Mouse (Mus musculus) forebrain, embryonic 14.5 days (tissue): ENCODE results near the gene Tgm7. TPM values are rescaled to one million over a fixed set of nuclear protein-coding genes. Genes with fewer than 3 reads are reported as not detected.

Source experiments
- ATAC-seq: fragments of 200-750 bp; cut with Nextera tagmentation; 2 replicates; pipeline ENCODE4 v1.8.0; 2017; ENCODE audit warnings: mild to moderate bottlenecking, moderate library complexity
- DNase-seq: peaks from one replicate; pipeline ENCODE4 v3.0.0-alpha.2; 2015; ENCODE audit warnings: low spot score
- H3K27ac ChIP-seq: fragments of 300-500 bp; sonication (generic); 2 replicates; pipeline ENCODE4 v1.5.1; 2014; ENCODE audit warnings: low read depth, mild to moderate bottlenecking, control low read depth, low read length, moderate library complexity
- H3K27me3 ChIP-seq: fragments of 300-500 bp; sonication (generic); replicated peaks from 2 replicates; pipeline ENCODE4 v1.6.1; 2014; ENCODE audit warnings: low read length, control low read depth, mixed read lengths; ENCODE audit not compliant: control insufficient read depth, insufficient read depth
- H3K36me3 ChIP-seq: fragments of 300-500 bp; sonication (generic); 2 replicates; pipeline ENCODE4 v1.6.1; 2014; ENCODE audit warnings: low read length, control low read depth; ENCODE audit not compliant: control insufficient read depth, insufficient read depth
- H3K4me1 ChIP-seq: fragments of 300-500 bp; sonication (generic); 2 replicates; pipeline ENCODE4 v1.6.1; 2014; ENCODE audit warnings: antibody characterized with exemption, low read length, control low read depth; ENCODE audit not compliant: control insufficient read depth, insufficient read depth
- H3K4me2 ChIP-seq: fragments of 300-500 bp; sonication (generic); 2 replicates; pipeline ENCODE4 v1.6.1; 2014; ENCODE audit warnings: mild to moderate bottlenecking, control low read depth, low read length
- H3K4me3 ChIP-seq: fragments of 300-500 bp; sonication (generic); 2 replicates; pipeline ENCODE4 v1.5.1; 2014; ENCODE audit warnings: low read depth, low read length, control low read depth
- H3K9ac ChIP-seq: fragments of 300-500 bp; sonication (generic); 2 replicates; pipeline ENCODE4 v1.6.1; 2014; ENCODE audit warnings: mild to moderate bottlenecking, low read length, control low read depth, moderate library complexity
- H3K9me3 ChIP-seq: fragments of 300-500 bp; sonication (generic); replicated peaks from 2 replicates; pipeline ENCODE4 v1.6.1; 2016; ENCODE audit warnings: low read length, control low read depth, mixed read lengths; ENCODE audit not compliant: control insufficient read depth
- WGBS: fragments of 180-500 bp; shearing (Covaris S2); extraction: QIAGEN DNeasy Blood & Tissue Kit; methylation state at CpG from one replicate; pipeline ENCODE4 v1.1.7; 2014; 5-methylcytosine and 5-hydroxymethylcytosine counted together
- polyA plus RNA-seq: library from polyadenylated mRNA; unstranded; fragments of >200 nt; fragmentation: Nextera tagmentation; extraction: Ambion mirVana; gene quantifications from 2 replicates; pipeline ENCODE4 v1.2.1, GENCODE M21; 2014

Tgm7 gene
- polyA plus RNA-seq, 1 experiment from 2014 or later: not detected

DNA sequence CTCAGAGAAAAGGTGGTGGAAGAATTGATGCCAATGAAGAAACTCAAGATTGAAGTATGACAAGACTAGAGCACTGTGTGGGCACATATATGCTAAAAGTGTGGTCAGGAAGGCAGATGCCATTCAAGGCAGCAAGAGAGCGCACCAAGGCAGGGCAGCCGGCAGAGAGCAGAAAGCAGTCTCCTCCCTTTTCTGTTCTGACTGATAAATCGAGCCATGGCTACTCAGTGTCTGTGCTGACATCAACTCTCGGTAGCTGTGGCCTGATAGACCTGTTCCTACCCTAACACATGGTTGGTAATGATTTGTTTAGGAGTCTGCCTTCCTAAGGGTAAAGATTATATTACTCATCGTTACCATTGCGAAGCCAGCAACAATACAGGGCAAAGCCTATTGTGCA is 53.7 kb downstream of the Tgm7 start:
- Histone ChIP-seq H3K4me2 (no peak overlapping the region), H3K4me3 (no peak overlapping the region), H3K9ac (no peak overlapping the region), H3K27ac (no peak overlapping the region), H3K4me1 (no peaks in the 10 kb centered on the region), H3K9me3 (no peaks in the 10 kb centered on the region), H3K27me3 (no peaks in the 10 kb centered on the region), H3K36me3 (no peaks in the 10 kb centered on the region)
- DNase-seq (no peak), ATAC-seq (no peak)
- WGBS: 85% methylated on average over 6 of the region's 6 CpGs

DNA sequence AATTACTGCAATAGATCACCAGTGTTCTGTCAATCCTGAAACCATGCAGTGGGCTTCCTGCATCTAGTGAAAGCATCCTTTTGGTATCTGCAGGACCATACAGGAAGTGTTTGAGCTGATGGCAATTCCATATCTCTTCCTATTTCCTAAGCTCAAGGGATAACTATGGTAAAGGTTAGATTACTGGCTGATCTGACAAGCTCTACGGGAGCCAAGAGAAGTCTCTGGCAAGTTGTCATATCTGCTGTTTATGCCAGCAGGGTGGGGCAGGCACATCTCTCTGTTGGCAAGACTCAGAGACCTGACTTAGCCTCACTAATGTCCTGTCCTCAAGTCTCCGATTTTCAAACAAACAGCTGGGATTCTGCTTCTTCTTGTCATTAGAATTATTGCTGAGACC is 55.5 kb downstream of the Tgm7 start:
- H3K9me3 ChIP-seq: no peaks in the 10 kb centered on the region
- WGBS: 79% methylated on average over 2 of the region's 2 CpGs
- no peak overlapping the region for H3K4me3 ChIP-seq
- no peaks in the 10 kb centered on the region for H3K4me1 ChIP-seq
- ATAC-seq (no peak), DNase-seq (no peak)
- no peaks in the 10 kb centered on the region for H3K36me3 ChIP-seq
- H3K4me2 ChIP-seq: no peak overlapping the region
- H3K27ac ChIP-seq: no peak overlapping the region
- no peaks in the 10 kb centered on the region for H3K27me3 ChIP-seq
- H3K9ac ChIP-seq: no peak overlapping the region

DNA sequence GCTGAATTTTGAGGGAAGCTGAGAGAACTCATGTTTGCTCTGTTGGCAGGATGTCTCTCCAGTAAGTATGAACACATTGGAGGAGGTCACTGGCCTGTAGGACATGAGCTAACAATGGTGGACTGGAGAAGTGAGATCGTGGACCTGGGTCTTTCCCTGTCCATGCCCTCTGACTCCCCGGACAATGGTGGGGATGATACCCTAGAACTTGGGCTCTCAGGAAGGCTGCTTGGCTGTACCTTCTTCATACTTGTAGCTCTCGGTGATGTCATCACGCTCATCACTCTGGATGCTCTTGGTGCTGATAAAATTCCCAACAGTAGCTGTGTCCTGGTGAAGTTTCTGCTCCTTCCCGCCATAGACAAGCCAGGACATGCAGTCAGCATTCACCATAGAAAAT is 57.4 kb downstream of the Tgm7 start:
- Histone ChIP-seq H3K36me3 (no peaks in the 10 kb centered on the region), H3K4me3 (no peak overlapping the region), H3K27me3 (no peaks in the 10 kb centered on the region), H3K4me1 (no peaks in the 10 kb centered on the region), H3K4me2 (no peak overlapping the region), H3K9ac (no peak overlapping the region), H3K9me3 (no peaks in the 10 kb centered on the region), H3K27ac (no peak overlapping the region)
- DNase-seq (no peak), ATAC-seq (no peak)
- 91% methylated on average over 5 of the region's 5 CpGs for WGBS

DNA sequence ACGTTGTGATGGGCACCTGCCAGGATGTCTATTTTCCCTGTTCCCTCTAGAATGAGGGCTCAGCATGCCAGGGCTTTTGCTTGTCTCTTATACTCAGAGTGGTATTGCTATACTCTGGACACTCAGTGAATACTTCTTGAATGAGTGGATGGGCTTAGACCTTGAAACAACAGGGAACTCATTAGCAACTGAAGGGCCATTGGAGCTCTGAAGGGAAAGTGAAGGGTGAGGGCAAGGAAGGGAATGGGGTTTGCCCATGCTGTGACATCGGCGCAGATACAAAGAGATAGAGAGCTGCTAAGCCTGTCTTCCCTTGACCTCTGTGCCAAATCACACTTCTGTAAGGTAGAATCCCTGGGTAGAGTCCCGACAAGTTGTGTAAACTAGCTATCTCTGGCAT is 63.9 kb downstream of the Tgm7 start:
- Histone ChIP-seq H3K9me3 (no peaks in the 10 kb centered on the region), H3K4me1 (no peaks in the 10 kb centered on the region), H3K4me3 (no peak overlapping the region), H3K36me3 (no peaks in the 10 kb centered on the region), H3K4me2 (no peak overlapping the region), H3K27me3 (no peaks in the 10 kb centered on the region), H3K27ac (no peak overlapping the region), H3K9ac (no peak overlapping the region)
- 79% methylated on average over 4 of the region's 4 CpGs for WGBS
- ATAC-seq (no peak), DNase-seq (no peak)

Other genes with a start within 250 kb of the Tgm7 start
- 23.8 and 32.8 TPM in 2 replicates for gene Ubr1, start 139.1 kb downstream of the Tgm7 start, polyA plus RNA-seq
- gene Tmem62, start 132.8 kb downstream of the Tgm7 start, polyA plus RNA-seq: 7.9 and 9.1 TPM in 2 replicates
- 79.4 and 82.4 TPM in 2 replicates for gene Ccndbp1, start 101.4 kb downstream of the Tgm7 start, polyA plus RNA-seq
- gene Epb42, start 72.7 kb downstream of the Tgm7 start, polyA plus RNA-seq: 0.13 and 0.32 TPM in 2 replicates
- gene Tgm5, start 24.0 kb downstream of the Tgm7 start, polyA plus RNA-seq: not detected in 2 replicates
- 37.2 and 38.0 TPM in 2 replicates for gene Adal, start 30.6 kb upstream of the Tgm7 start, polyA plus RNA-seq
- 22.7 and 27.8 TPM in 2 replicates for gene Lcmt2, start 30.9 kb upstream of the Tgm7 start, polyA plus RNA-seq
- 38.9 and 43.7 TPM in 2 replicates for gene Tubgcp4, start 60.9 kb upstream of the Tgm7 start, polyA plus RNA-seq
- gene Zscan29, start 61.3 kb upstream of the Tgm7 start, polyA plus RNA-seq: 8.5 and 9.7 TPM in 2 replicates
- 116 and 164 TPM in 2 replicates for gene Trp53bp1, start 161.6 kb upstream of the Tgm7 start, polyA plus RNA-seq
- 12.7 and 23.2 TPM in 2 replicates for gene Map1a, start 179.8 kb upstream of the Tgm7 start, polyA plus RNA-seq
- gene Ppip5k1, start 245.6 kb upstream of the Tgm7 start, polyA plus RNA-seq: 10.1 and 11.6 TPM in 2 replicates
- gene Ckmt1, start 247.9 kb upstream of the Tgm7 start, polyA plus RNA-seq: 19.8 and 24.7 TPM in 2 replicates